Mouse (Mus musculus): Measurements from ENCODE around the gene Ppm1h.

The Ppm1h gene

DNA sequence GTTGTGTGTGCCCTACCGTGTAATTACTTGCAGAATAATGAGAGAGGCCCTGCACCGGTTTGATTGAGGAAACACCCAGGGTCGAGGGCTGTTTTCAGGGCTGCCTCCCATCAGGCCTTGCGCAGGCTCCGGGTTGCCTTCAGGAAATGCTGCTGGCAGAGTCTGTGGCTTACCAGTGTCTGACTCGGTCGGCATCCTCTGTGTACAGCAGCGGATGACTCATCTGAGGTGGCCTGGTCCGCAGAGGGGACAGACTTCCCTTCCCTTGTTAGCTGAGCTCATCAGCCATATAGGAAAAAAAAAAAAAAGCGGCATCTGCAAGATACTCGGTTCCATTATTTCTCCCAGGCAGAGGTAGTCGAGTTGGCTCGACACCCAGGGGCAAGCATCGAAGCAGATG lies 136.5 kb downstream of the Ppm1h start:
- no peak for DNase-seq (ENCODE audit: low spot score)

- DNase-seq (ENCODE audit: low spot score) = no peak
Observed at GRCm38 (mm10) chr10:122817741-122818140, 139.2 kb downstream of the Ppm1h start.

GRCm38 (mm10) chr10:122819808-122820207 lies 141.2 kb downstream of the Ppm1h start:
- DNase-seq (ENCODE audit: low spot score) = no peak

GRCm38 (mm10) chr10:122821549-122821948 lies 143.0 kb downstream of the Ppm1h start:
- DNase-seq (ENCODE audit: low spot score) = no peak

DNA sequence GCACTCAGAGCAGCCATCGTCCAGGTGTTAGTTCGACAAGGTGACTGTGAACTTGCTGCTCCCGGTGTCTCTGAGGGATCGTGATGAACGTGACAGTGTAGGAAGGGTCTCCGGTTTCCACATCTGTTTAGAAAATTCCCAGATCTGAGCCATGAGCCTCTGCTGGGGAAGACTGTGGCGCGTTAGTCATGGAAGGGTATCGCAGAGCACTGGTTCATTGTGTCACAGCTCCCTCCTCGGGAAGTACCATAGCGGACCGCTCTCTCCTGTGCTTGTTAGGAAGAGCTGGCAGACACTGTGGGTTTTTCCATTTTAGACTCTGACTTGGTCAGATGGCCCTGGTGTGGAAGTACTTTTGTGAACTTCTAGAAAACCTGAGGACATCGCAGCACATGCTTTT lies 145.1 kb downstream of the Ppm1h start:
- no peak for DNase-seq (ENCODE audit: low spot score)

DNA sequence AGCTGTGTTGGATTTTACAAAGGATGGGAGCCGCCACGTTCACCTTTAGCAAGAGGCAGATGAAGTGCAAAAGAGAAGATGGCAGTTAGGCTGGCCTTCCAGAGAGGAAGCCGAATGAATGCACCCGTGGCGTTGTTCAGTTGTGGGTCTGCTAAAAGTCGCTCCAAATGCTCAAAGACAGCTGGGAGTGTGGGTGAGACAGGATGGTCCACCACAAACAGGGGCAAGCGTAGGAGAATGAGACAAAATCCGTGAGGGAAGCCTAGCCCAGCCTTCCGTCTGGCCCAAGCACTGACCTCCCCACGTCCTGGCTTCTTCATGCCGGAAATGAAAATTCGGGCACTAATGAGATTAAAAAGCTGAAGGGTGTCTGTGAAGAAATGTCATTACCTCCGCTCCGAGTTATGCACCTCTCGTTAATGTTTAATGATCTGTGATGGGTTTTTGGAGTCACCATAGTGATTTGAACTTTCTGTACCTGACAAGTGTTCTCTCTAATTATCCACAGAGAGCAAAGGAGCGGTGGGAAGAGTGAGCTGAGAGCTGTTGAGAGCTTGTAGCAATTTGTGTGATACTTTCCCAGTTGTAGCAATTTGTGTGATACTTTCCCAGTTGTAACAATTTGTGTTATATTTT lies 148.3 kb downstream of the Ppm1h start:
- DNase-seq (ENCODE audit: low spot score) = peak; percentile 31

DNA sequence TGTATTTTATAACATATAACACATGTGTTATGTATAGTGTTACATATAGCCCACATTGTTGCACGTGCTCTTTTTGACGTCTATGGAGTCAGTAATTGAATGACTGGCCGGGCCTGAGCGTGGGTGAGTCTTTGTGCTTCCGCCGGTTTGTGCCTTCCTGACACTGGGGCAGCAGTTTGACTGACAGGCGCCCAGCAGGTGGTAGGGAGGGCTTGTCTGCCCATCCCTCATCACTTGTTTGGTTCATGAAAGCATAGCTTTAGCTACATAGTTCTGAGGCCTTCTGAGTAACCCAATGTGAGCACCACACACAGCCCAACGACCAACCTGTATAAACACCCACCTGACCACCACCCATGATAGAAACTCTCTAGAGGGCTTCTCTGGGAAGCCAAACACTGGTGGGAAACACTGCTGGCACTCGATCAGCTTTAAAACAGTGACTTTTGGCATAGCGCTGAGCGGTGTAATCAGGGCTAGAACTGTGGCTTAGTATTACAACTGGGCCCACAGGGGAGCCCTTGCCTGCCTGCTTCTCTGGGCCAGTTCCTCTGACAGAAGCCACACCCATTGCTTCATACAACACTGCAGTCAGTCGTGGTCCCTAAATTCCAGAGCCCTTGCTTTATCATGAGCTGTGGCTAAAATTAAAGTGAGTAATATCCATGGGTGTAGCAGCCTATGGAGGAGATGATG lies 149.3 kb downstream of the Ppm1h start:
- no peak for DNase-seq (ENCODE audit: low spot score)

- DNase-seq (ENCODE audit: low spot score) = no peak
Observed at GRCm38 (mm10) chr10:122829801-122830217, 151.2 kb downstream of the Ppm1h start.

GRCm38 (mm10) chr10:122830638-122831037 lies 152.1 kb downstream of the Ppm1h start:
- no peak for DNase-seq (ENCODE audit: low spot score)

- DNase-seq (ENCODE audit: low spot score) = no peak
Observed at GRCm38 (mm10) chr10:122842014-122842413, 163.5 kb downstream of the Ppm1h start.

DNA sequence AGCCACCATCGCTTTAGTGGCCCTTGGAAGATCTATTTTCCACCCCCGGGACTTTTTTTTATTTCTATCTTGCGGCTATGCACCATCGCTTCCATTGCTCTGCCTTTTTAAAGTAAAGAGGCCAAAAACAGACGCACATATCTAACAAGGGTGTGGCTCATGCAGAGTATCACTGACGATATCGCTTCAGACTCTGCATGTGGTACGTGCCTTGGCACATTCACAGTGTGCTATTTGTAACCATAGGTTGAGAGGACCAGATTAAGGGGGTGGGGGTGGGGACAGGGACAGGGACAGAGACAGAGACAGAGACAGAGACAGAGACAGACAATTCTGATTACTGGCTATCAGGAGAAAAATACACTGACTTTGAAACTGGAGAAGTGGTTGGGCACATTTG lies 164.4 kb downstream of the Ppm1h start:
- no peak for DNase-seq (ENCODE audit: low spot score)

GRCm38 (mm10) chr10:122845471-122845870 lies 166.9 kb downstream of the Ppm1h start:
- DNase-seq (ENCODE audit: low spot score) = peak; percentile 68

- DNase-seq (ENCODE audit: low spot score) = no peak
Observed at GRCm38 (mm10) chr10:122846476-122846875, 167.9 kb downstream of the Ppm1h start.

GRCm38 (mm10) chr10:122848020-122848457 lies 169.5 kb downstream of the Ppm1h start:
- no peak for DNase-seq (ENCODE audit: low spot score)

GRCm38 (mm10) chr10:122851267-122852160 lies 173.0 kb downstream of the Ppm1h start:
- no peak for DNase-seq (ENCODE audit: low spot score)

GRCm38 (mm10) chr10:122854571-122854970 lies 176.0 kb downstream of the Ppm1h start:
- no peak for DNase-seq (ENCODE audit: low spot score)

- DNase-seq (ENCODE audit: low spot score) = no peak
Observed at GRCm38 (mm10) chr10:122855149-122855548, 176.6 kb downstream of the Ppm1h start.

GRCm38 (mm10) chr10:122856040-122856764 lies 177.6 kb downstream of the Ppm1h start:
- no peak for DNase-seq (ENCODE audit: low spot score)

DNA sequence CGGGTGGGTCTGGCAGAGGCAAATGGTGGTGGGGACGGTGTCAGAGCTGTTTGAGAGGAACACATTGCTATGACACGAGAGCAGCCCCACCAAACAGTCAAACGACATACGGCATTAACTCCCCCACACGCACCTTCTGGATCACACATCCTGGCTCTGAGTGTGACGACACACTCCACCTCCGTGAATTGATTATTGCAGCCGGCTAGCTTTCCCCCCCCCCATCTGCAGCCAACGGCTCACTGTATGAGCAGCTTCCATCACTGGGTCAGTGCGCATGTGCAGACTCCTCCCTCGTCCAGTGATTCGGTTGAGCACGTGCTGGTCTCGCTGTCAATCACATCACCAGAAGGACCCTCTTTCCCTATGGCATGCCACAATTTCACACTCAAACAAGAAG lies 178.6 kb downstream of the Ppm1h start:
- no peak for DNase-seq (ENCODE audit: low spot score)

DNA sequence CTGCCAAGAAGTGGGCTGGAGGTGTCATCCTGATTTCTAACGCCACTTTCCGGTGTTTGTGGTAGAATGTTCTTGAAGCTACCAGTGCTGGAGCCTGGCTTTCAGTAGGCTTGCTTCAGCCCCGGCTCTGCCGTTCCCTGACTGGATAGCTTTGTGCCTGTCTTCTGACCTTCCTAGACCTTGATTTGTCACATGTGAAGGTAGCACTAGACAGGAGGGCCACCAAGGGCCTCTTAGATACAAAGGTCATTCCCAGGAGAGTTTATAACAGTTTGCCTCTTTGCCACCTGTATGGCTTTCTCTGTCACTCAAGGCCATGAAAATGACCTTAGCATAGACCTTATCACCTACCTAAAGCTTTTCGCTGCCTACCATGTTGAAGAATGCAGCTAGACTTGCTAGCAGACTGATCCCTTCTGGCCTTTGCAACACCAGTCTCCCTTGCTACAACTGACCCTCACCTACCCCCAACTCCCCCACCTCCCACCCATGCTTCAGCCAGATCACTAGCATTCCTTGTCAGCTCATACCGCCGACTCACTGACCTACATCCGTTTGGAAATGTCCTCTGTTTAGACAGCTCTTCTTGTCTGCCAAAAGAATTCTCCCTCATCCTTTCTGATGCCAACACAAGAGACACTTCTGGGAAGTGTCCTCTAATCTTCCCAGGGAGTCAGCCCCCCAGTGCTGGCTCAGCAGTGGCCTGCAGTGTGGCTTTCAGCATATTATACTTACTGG lies 180.5 kb downstream of the Ppm1h start:
- no peak for DNase-seq (ENCODE audit: low spot score)

DNA sequence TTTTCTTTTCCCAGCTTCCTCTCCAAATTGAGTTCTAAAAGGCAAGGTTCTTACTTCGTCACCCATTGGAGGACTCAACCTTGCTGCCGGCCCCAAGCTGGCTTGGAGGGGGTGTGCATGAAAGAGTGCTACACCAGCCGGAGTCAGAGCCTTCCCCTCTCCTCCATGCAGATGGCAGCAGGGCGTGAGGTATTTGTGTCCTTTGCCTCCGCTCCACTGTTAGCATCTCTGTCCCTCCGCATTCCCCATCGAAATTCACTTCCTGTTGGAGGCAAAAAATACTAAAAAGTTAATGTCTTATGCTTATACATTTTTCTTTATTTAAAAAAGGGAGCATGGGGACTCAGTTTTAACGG lies 181.1 kb downstream of the Ppm1h start:
- DNase-seq (ENCODE audit: low spot score) = no peak
